Mouse (Mus musculus) thymus, postnatal 0 days (tissue): ENCODE results near the gene Gm13272. TPM values are rescaled to one million over a fixed set of nuclear protein-coding genes. Genes with fewer than 3 reads are reported as not detected.
"Not testable (repeated sequence)": the region's sequence is repeated elsewhere in the genome, so short reads cannot be mapped to it uniquely, and the experiment has no call there.

Source experiments
- DNase-seq: peaks from one replicate; pipeline ENCODE4 v3.0.0-alpha.2; 2015; ENCODE audit warnings: low spot score
- polyA plus RNA-seq: library from polyadenylated mRNA; unstranded; fragments of >200 nt; fragmentation: Nextera tagmentation; extraction: Ambion mirVana; gene quantifications from 2 replicates; pipeline ENCODE4 v1.2.1, GENCODE M21; 2015

The Gm13272 gene
- not detected in 2 replicates for polyA plus RNA-seq

DNA sequence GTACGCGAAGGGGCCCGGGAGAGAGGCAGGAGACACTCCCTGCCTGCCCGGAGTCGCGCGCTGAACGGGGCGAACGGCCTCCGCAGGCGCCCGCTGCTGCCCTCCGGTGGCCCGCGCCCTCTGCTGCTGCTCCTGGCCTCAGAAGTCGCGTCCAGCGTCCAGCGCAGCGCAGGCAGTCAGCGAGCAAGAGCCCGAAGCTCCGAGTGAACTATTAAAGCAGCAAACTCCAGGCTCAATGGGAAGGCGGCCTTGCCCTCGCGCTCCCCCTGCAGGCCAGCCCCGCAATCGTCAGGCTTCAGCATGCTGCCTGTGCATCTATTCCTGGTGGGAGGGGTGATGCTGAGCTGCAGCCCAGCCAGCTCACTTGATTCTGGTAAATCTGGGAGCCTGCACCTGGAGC, at the start of gene Gm13272:
Gm13272 (plus strand) TSS at position 301 of the 400 bp plus-strand sequence.
- DNase-seq, result not testable (repeated sequence)

DNA sequence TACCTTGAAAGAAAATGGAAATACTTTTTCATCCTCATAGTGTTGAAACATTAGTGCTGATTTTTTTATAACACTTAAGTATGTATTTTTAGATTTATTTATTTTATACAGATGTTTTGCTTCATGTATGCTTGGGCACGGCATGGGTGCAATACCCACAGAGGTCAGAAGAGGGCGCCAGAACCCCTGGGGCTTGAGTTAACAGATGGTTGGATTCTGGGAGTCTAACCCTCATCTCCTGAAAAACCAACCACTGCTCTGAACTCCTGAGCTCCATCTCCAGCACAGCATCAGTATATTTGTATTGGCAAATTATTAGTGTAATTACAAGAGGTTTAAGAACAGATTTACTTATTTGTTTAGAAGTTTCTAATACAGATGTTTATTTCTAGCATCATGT, 41.2 kb upstream of the Gm13272 start:
- DNase-seq, result peak; percentile 75

DNA sequence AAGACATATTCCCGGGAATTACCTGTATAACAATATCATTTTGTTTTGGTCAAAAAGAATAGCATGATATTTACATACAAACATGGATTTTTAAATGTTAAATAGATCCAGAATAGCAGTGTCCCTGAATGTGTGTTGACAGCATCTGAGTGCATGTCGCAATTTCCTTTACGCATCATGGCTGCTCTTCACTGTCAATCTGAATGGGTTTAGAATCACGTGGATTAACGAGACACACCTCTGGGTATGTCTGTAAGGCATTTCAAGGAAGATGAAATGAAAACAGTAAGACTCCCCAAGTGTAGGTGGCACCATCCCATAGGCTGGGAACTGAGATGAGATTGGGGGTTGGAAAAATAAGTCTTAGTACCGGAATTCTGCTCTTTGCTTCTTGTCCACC, 40.6 kb upstream of the Gm13272 start:
- DNase-seq, result no peak

DNA sequence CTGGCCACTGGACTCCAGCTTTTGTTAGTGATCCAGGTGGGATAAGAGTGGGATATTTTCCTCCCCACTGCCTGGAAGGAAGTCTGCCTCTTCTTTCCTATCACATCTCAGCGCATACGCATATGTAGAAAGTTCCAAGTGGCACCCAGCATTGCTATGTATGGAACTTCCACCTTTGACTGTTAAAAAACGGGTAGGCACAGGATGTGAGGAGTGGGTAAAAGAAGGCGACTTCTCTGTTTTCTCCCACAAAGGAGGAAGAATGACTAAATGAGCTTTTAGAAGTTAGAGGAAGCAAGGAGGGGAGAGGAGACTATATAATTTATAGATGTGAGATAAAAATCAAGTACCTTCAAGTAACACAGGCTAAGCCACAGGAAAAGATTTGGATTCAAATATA, 38.2 kb upstream of the Gm13272 start:
- no peak for DNase-seq

DNA sequence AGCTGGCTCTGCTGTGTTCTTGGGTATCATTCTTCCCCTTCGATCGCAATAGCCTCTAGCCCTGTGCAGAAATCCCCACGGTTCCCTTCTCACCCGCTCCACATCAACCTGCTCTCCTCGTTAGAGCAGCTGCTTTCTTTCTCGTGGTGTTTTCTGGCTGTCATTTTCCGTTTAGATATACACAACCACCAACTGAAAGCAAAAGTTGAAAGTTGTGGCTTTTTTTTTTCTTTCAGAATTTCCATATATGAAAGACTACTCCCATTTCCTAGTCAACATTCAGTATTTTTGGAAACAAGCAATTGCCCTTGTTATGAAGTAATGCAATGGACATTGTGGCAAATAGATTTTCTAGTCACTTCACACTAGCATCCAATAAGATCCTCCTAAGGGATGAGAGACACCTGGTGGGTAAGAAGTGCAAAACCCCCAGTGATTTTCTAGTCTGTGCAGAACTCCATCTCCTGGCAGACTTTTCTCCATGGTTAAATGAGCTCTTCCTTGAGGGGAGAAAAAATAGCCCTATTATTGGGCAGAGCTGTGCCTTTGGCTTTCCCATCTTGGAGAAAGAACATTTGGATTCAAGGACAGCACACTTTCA, 36.8 kb upstream of the Gm13272 start:
- peak; percentile 33 for DNase-seq

DNA sequence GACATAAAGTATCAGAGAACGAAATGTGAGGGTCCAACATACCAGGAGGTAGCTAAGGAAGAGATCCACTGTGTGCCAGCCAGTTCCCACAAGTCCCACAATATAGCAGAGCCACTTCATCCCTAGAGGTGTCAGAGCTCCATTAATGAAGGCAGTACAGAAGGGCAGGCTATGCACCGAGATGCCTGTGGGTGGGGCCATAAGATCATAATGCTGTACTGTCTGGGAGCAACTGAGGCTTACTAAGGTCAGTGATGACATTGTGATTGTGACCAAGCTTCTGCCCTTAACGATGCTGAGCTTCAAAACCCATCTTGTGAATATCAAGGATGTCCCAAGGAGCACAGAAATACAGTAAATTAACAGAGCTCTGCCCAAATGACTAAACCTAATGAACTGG, 35.4 kb upstream of the Gm13272 start:
- DNase-seq, result no peak

DNA sequence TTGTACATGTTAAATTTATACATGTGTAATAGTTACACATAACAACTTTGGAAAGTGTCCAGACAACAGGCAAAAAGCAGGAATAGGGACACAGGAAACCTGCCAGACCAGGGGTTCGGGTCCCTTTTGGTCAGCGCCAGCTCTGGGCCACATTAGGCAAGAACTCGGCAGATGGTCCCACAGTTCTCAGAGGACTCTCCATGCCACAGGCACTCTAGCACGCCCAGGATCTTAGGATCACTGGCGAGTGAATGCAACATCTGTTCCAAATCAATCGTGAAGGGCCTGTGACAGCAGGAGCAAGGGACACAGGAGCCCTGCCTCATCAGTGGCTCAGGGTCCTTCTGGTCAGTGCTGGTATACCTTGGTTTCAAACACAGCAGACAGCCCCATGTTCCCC, 29.7 kb upstream of the Gm13272 start:
- no peak for DNase-seq

DNA sequence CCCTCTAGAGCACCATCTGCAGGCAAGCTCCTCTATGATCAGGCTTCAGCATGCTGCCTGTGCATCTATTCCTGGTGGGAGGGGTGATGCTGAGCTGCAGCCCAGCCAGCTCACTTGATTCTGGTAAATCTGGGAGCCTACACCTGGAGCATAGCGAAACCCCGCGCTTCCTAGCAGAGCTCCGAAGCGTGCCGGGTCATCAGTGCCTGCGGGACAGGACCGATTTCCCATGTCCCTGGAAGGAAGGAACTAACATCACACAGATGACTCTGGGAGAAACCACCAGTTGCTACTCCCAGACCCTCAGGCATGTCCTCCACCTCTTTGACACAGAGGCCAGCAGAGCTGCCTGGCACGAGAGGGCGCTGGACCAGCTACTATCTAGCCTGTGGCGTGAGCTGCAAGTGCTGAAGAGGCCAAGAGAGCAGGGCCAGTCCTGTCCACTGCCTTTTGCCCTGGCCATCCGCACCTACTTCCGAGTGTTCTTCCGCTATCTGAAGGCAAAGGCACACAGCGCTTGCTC, 24.8 kb upstream of the Gm13272 start, which contains the start of gene Gm13271:
Gm13271 (plus strand) TSS at position 51 of the 523 bp plus-strand sequence.
- DNase-seq, result not testable (repeated sequence)

DNA sequence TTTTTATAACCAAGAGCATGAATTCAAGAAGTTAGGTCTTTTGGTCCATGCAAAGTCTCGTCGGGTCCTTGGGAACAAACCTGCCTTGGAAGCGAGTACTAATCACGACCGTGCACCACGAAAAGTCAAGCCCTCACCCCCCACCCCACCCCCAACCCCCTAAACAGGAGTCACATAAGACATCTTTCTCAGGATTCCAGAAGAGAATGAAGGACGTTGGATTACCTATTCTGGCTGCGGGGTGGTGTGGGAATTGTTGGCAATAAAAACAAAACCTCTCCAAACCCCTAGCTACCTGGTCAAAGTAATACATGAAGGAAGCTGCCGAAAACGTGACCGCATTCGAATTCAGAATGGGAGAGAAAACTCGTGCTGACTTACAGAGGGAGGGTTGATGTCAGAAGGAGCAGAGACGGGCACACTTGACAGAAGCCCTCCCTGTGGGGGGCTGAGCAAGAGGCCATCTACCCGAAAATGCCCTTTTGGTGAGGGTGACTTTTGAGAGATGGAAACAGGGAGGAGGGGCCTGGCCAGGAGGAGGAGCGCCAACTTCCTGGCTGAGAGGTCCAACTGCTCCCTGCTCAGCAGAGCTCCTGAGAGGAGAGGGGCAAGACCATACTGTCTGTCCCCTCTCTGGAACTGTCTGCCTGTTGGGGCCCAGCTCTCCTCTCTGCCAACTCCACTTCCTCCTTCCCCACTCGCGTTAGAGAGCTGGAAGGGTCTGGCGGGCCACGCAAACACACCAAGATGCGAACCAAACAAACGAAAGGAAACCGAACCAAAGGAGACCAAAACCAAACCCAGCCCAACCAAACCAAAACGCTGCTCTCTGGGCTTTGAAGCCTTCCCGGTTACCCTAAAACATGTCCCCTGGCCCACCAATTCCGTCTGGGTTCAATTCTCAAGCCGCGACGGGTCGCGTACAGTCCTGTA, 22.8 kb upstream of the Gm13272 start:
- peak; percentile 35 for DNase-seq

DNA sequence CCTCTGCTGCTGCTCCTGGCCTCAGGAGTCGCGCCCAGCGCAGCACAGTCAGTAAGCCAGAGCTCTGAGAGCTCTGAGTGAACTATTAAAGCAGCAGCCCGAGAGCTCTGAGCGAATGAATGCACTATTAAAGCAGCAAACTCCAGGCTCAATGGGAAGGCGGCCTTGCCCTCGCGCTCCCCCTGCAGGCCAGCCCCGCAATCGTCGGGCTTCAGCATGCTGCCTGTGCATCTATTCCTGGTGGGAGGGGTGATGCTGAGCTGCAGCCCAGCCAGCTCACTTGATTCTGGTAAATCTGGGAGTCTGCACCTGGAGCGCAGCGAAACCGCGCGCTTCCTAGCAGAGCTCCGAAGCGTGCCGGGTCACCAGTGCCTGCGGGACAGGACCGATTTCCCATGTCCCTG, 22.0 kb upstream of the Gm13272 start:
- peak; percentile 83 for DNase-seq

DNA sequence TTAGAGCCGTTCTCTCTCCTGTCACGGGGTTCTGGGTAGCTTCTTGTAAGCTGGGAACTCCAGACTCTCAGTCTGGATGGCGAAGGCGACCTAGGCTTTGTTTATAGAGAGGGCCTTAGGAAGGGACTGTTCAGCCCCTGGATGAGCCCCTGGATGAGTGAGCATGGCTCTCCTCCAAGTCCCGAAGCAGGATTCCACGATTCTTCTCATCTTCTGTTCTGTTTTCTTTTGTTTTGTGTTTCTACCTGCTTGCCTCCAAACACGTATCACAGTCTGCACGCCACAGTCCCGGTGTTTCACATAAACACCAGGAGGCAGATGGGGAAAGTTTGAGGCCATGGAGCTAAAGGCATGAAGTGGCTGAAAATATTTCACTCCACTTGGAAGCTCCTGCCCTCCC, 20.9 kb upstream of the Gm13272 start:
- DNase-seq, result not testable (repeated sequence)

DNA sequence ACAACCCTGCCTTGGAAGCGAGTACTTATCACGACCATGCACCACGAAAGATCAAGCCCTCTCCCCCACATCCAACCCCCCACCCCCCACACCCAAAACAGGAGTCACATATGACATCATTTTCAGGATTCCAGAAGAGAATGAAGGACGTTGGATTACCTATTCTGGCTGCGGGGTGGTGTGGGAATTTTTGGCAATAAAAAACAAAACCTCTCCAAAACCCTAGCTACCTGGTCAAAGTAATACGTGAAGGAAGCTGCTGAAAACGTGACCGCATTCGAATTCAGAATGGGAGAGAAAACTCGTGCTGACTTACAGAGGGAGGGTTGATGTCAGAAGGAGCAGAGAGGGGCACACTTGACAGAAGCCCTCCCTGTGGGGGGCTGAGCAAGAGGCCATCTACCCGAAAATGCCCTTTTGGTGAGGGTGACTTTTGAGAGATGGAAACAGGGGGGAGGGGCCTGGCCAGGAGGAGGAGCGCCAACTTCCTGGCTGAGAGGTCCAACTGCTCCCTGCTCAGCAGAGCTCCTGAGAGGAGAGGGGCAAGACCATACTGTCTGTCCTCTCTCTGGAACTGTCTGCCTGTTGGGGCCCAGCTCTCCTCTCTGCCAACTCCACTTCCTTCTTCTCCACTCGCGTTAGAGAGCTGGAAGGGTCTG, 19.9 kb upstream of the Gm13272 start, which contains the start of gene Gm13283:
Gm13283 (plus strand) TSS at position 510 of the 659 bp plus-strand sequence.
- DNase-seq, result not testable (repeated sequence)

DNA sequence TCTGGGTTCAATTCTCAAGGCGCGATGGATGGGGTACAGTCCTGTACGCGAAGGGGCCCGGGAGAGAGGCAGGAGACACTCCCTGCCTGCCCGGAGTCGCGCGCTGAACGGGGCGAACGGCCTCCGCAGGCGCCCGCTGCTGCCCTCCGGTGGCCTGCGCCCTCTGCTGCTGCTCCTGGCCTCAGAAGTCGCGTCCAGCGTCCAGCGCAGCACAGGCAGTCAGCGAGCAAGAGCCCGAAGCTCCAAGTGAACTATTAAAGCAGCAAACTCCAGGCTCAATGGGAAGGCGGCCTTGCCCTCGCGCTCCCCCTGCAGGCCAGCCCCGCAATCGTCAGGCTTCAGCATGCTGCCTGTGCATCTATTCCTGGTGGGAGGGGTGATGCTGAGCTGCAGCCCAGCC, 19.2 kb upstream of the Gm13272 start:
- DNase-seq, result peak; percentile 30

DNA sequence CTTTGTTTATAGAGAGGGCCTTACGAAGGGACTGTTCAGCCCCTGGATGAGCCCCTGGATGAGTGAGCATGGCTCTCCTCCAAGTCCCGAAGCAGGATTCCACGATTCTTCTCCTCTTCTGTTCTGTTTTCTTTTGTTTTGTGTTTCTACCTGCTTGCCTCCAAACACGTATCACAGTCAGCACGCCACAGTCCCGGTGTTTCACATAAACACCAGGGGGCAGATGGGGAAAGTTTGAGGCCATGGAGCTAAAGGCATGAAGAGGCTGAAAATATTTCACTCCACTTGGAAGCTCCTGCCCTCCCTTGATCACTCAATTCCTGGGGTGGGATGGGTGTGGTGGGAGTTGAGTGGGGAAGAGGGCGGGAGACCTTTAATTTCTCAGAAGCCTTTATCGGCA, 17.9 kb upstream of the Gm13272 start:
- not testable (repeated sequence) for DNase-seq

DNA sequence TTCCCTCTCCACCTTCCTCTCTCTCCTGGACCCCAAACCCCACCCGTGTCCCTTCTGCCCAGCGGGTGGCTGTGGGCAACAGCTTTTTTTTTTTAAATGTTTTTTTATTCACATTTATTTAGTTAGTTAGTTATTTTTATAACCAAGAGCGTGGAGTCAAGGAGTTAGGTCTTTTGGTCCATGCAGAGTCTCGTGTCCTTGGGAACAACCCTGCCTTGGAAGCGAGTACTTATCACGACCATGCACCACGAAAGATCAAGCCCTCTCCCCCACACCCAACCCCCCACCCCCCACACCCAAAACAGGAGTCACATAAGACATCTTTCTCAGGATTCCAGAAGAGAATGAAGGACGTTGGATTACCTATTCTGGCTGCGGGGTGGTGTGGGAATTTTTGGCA, 17.3 kb upstream of the Gm13272 start:
- not testable (repeated sequence) for DNase-seq

DNA sequence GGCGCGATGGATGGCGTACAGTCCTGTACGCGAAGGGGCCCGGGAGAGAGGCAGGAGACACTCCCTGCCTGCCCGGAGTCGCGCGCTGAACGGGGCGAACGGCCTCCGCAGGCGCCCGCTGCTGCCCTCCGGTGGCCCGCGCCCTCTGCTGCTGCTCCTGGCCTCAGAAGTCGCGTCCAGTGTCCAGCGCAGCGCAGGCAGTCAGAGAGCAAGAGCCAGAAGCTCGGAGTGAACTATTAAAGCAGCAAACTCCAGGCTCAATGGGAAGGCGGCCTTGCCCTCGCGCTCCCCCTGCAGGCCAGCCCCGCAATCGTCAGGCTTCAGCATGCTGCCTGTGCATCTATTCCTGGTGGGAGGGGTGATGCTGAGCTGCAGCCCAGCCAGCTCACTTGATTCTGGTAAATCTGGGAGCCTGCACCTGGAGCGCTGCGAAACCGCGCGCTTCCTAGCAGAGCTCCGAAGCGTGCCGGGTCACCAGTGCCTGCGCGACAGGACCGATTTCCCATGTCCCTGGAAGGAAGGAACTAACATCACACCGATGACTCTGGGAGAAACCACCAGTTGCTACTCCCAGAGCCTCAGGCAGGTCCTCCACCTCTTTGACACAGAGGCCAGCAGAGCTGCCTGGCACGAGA, 16.1 kb upstream of the Gm13272 start:
- DNase-seq, result peak; percentile 52

DNA sequence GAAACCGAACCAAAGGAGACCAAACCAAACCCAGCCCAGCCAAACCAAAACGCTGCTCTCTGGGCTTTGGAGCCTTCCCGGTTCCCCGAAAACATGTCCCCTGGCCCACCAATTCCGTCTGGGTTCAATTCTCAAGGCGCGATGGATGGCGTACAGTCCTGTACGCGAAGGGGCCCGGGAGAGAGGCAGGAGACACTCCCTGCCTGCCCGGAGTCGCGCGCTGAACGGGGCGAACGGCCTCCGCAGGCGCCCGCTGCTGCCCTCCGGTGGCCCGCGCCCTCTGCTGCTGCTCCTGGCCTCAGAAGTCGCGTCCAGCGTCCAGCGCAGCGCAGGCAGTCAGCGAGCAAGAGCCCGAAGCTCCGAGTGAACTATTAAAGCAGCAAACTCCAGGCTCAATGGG, 6.1 kb upstream of the Gm13272 start, which contains the start of gene Gm13290:
Gm13290 (plus strand) TSS at position 301 of the 400 bp plus-strand sequence.
- DNase-seq, result not testable (repeated sequence)

DNA sequence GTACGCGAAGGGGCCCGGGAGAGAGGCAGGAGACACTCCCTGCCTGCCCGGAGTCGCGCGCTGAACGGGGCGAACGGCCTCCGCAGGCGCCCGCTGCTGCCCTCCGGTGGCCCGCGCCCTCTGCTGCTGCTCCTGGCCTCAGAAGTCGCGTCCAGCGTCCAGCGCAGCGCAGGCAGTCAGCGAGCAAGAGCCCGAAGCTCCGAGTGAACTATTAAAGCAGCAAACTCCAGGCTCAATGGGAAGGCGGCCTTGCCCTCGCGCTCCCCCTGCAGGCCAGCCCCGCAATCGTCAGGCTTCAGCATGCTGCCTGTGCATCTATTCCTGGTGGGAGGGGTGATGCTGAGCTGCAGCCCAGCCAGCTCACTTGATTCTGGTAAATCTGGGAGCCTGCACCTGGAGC, 3.0 kb upstream of the Gm13272 start, which contains the start of gene Gm13289:
Gm13289 (plus strand) TSS at position 301 of the 400 bp plus-strand sequence.
- not testable (repeated sequence) for DNase-seq

DNA sequence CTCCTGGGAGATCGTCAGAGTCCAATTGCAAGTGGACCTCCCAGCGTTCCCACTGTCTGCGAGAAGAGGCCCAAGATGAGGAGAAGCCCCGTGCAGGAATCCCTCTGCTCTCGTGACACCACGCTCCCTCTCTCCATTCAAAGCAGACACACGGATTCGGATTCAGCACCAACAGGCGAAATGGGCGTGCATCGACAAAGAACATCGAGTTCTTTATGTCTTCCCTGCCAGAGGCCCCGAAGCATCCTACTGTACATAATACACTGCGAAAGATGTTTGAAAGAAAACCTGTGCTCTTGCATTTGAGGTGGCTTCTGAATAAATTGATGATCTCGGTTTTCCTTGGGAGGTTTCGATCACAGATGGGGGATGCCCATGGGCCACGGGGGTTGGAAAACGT, 670 bp downstream of the Gm13272 start:
- not testable (repeated sequence) for DNase-seq

DNA sequence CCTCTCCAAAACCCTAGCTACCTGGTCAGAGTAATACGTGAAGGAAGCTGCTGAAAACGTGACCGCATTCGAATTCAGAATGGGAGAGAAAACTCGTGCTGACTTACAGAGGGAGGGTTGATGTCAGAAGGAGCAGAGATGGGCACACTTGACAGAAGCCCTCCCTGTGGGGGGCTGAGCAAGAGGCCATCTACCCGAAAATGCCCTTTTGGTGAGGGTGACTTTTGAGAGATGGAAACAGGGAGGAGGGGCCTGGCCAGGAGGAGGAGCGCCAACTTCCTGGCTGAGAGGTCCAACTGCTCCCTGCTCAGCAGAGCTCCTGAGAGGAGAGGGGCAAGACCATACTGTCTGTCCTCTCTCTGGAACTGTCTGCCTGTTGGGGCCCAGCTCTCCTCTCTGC, 2.2 kb downstream of the Gm13272 start, which contains the start of gene Ifnz:
Ifnz (plus strand) TSS at position 301 of the 400 bp plus-strand sequence.
- DNase-seq, result not testable (repeated sequence)

DNA sequence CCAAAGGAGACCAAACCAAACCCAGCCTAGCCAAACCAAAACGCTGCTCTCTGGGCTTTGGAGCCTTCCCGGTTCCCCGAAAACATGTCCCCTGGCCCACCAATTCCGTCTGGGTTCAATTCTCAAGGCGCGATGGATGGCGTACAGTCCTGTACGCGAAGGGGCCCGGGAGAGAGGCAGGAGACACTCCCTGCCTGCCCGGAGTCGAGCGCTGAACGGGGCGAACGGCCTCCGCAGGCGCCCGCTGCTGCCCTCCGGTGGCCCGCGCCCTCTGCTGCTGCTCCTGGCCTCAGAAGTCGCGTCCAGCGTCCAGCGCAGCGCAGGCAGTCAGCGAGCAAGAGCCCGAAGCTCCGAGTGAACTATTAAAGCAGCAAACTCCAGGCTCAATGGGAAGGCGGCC, 2.7 kb downstream of the Gm13272 start:
- not testable (repeated sequence) for DNase-seq
